Mouse (Mus musculus) splenic B cell, adult 2 months (primary cell): Measurements from ENCODE around the gene Gm10198.

Experiments used
- DNase-seq: peaks from one replicate; pipeline ENCODE4 v3.0.0-alpha.2; 2011; ENCODE audit warnings: low read depth, low spot score
- H3K27me3 ChIP-seq: 2 replicates; pipeline ENCODE4 v1.6.1; 2012; ENCODE audit warnings: mild to moderate bottlenecking, low read length, moderate library complexity, mixed read lengths; ENCODE audit not compliant: control insufficient read depth, poor library complexity, insufficient read depth, severe bottlenecking
- H3K36me3 ChIP-seq: 2 replicates; pipeline ENCODE4 v1.6.1; 2012; ENCODE audit warnings: mild to moderate bottlenecking, low read length, moderate library complexity, mixed read lengths; ENCODE audit not compliant: control insufficient read depth, poor library complexity, insufficient read depth, severe bottlenecking

Gm10198 gene

GRCm38 (mm10) chr13:111620433-111620832 is 27.8 kb downstream of the Gm10198 start:
- H3K27me3 ChIP-seq, result no peaks in the 10 kb centered on the region
- H3K36me3 ChIP-seq, result no peaks in the 10 kb centered on the region
- no peak for DNase-seq

DNA sequence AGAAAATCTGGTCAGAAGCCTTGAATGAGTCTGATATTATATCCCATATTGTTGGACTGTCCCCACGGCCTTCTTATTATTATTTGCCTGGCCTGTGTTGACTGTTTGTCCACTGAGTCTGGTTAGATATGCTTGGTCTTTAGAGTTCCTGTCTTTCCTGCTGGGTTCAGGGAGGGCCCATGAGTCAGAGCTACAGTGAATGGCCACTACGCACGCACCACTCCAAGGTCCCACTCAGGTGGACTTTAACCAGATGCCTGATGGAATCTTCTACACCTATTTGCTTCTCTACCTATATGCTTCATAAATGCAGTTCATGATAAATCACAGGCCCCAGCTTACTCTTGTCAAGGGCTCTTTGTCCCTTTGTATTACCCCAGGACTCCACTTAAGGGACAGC is 29.8 kb downstream of the Gm10198 start:
- no peak for DNase-seq
- no peaks in the 10 kb centered on the region for H3K27me3 ChIP-seq
- H3K36me3 ChIP-seq, result no peaks in the 10 kb centered on the region

DNA sequence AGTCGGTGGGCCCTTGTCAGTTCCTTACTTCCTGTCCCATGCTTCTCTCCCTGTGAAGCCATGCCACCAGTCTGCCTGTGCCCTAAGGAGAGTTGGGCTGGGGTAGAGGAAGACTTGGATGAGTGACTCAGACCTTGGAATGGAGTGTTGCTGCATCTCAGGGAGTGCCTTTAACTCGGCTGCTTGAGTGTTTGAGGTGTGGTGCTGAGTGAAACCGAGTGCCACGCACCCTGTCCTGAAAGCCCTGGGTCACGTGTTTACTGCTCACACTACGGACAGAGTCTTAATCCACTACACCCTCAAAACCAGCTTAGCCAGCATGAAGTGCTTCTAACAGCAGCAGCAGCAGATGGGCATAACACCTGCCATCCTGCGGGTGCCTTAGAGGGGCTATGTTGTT is 30.5 kb downstream of the Gm10198 start:
- no peaks in the 10 kb centered on the region for H3K27me3 ChIP-seq
- DNase-seq, result no peak
- H3K36me3 ChIP-seq, result no peaks in the 10 kb centered on the region

GRCm38 (mm10) chr13:111624115-111624514 is 31.5 kb downstream of the Gm10198 start:
- DNase-seq, result peak; percentile 16
- H3K36me3 ChIP-seq, result no peaks in the 10 kb centered on the region

DNA sequence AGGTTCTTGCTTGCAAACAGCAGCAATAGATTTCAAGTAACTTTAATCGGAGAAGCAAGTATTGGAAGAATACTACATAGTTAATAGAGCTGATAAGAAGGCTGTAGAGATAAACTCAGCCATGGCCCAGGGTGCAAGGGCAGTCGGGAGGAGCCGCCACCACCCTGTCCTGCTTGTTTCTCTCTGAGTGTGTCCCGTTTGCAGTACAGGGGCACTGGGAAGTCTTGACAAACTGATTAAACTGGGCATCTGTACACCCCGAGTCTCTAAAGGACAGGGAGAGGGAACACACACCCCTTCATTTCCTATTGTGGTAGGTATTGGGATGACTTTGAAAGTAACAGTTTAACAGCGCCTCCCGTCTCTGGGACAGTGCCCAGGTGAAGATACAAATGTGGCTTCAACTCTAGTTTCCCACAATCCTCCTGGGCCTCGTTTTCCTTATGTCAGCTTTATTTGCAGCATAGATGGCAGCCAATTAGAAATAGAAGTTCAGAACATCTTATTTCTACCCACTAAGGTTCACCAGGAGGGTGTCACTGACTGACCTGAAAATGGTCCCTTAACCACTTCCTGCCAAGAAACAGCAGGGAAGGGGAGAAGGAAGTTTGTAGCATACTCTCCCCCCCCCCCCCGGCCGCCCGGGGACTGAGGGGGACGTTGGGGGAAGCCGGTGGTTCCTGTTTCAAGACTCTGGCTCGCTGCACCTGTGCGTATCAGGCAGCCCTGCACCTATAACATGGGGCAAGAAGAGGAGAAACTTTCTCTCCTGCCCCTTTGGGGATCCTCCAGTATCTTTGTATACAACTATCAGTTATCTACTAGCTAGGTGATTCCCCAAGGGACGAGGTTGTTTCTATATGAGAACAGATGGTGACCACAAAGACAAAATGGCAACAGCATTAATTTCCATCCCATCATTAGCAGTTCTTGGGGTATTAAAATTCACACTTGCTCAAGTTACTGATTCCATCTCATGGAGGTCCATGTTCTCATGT is 41.9 kb downstream of the Gm10198 start:
- DNase-seq, result peak; percentile 75
- Histone ChIP-seq H3K36me3 (no peaks in the 10 kb centered on the region), H3K27me3 (no peaks in the 10 kb centered on the region)

More at GRCm38 (mm10) chr13:111624115-111624514, 31.5 kb downstream of the Gm10198 start:
- no peaks in the 10 kb centered on the region for H3K27me3 ChIP-seq

DNA sequence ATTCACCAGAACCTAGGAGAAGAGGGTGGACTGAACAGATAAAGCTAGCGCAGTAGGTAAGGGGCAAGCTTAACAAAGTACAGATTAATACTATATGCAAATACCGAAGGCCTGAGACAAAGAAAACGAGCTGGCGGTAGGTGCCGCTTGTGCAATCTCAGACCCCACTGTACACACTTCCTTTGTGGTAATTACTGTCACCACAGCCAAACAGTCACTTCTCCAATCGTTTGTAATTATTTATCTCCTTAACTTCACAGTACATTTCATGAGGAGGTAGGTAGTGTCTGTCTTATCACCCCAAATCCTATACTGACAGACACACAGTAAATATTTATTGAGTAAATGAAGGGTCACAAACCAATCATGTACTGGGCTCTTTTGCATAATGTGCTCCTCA is 47.7 kb downstream of the Gm10198 start:
- no peaks in the 10 kb centered on the region for H3K27me3 ChIP-seq
- H3K36me3 ChIP-seq, result no peaks in the 10 kb centered on the region
- peak; percentile 60 for DNase-seq
